Mouse (Mus musculus) CH12.LX (cell line): ENCODE measurements around the gene Asic1. TPM values are rescaled to one million over a fixed set of nuclear protein-coding genes. Genes with fewer than 3 reads are reported as not detected.

Source experiments
- DNase-seq: peaks from one replicate; pipeline ENCODE4 v3.0.0-alpha.2; 2013; ENCODE audit errors: extremely low read depth
- H3K27ac ChIP-seq: 2 replicates; pipeline ENCODE4 v1.5.1; 2012; ENCODE audit warnings: low read depth, mild to moderate bottlenecking, control low read depth, moderate library complexity; ENCODE audit not compliant: insufficient read depth
- H3K27me3 ChIP-seq: replicated peaks from 2 replicates; pipeline ENCODE3; 2012; ENCODE audit warnings: inconsistent platforms
- H3K36me3 ChIP-seq, 2 experiments: replicated peaks in 1 of 2; 2 replicates each; pipeline versions ENCODE3 to v1.6.1; 2012; ENCODE audit warnings: inconsistent platforms in 1 of 2, low read length in 1 of 2, mild to moderate bottlenecking in 1 of 2, mixed read lengths in 1 of 2, moderate library complexity in 1 of 2; ENCODE audit not compliant: control insufficient read depth in 1 of 2, insufficient read depth in 1 of 2
- H3K4me1 ChIP-seq, 2 experiments: 2 replicates each; pipeline ENCODE4 v1.6.1; 2012; ENCODE audit warnings: inconsistent platforms in 1 of 2, moderate library complexity in 1 of 2; ENCODE audit not compliant: insufficient read depth in 2 of 2, control insufficient read depth in 1 of 2
- H3K4me2 ChIP-seq: 2 replicates; pipeline ENCODE4 v1.6.1; 2012; ENCODE audit warnings: low read depth, mild to moderate bottlenecking, control low read depth; ENCODE audit not compliant: poor library complexity, insufficient read depth, severe bottlenecking
- H3K4me3 ChIP-seq, 3 experiments: fragments of 150-350 bp in 1 of 3; sonication (generic) in 1 of 3; replicated peaks in 1 of 3; 2 replicates each; pipeline versions ENCODE3 to v1.5.1; 2011 to 2012; ENCODE audit warnings: low read depth in 2 of 3, low read length in 2 of 3, mild to moderate bottlenecking in 2 of 3, moderate library complexity in 2 of 3, control low read depth in 1 of 3, improper control_type of control experiment in 1 of 3, inconsistent platforms in 1 of 3, mixed read lengths in 1 of 3; ENCODE audit not compliant: poor library complexity in 1 of 3
- H3K79me2 ChIP-seq: replicated peaks from 2 replicates; pipeline ENCODE4 v1.6.1; 2012; ENCODE audit warnings: mild to moderate bottlenecking, moderate library complexity; ENCODE audit not compliant: control insufficient read depth, poor library complexity, insufficient read depth, severe bottlenecking; ENCODE audit errors: extremely low read depth
- H3K9ac ChIP-seq: 2 replicates; pipeline ENCODE4 v1.6.1; 2012; ENCODE audit warnings: low read depth, mild to moderate bottlenecking, control low read depth, moderate library complexity; ENCODE audit not compliant: insufficient read depth
- H3K9me3 ChIP-seq: replicated peaks from 2 replicates; pipeline ENCODE3; 2012; ENCODE audit warnings: low read length, inconsistent platforms, mixed read lengths
- CHD1 ChIP-seq: IDR thresholded peaks from 2 replicates; pipeline ENCODE4 v1.6.1; 2012; ENCODE audit warnings: low read depth, low read length, improper control_type of control experiment, inconsistent platforms
- CHD2 ChIP-seq: IDR thresholded peaks from 2 replicates; pipeline ENCODE4 v1.6.1; 2011; ENCODE audit warnings: low read length, improper control_type of control experiment
- CTCF ChIP-seq, 2 experiments: IDR thresholded peaks in 1 of 2; conservative IDR thresholded peaks in 1 of 2; 2 replicates each; pipeline ENCODE4 v1.5.1; 2011 to 2012; ENCODE audit warnings: low read depth in 2 of 2, low read length in 2 of 2, improper control_type of control experiment in 1 of 2, inconsistent platforms in 1 of 2, mild to moderate bottlenecking in 1 of 2, moderate library complexity in 1 of 2
- E2F4 ChIP-seq: IDR thresholded peaks from 2 replicates; pipeline ENCODE4 v1.6.1; 2011; ENCODE audit warnings: low read depth, low read length, improper control_type of control experiment; ENCODE audit not compliant: insufficient replicate concordance
- ELF1 ChIP-seq: IDR thresholded peaks from 2 replicates; pipeline ENCODE4 v1.6.1; 2014; ENCODE audit warnings: low read depth, mild to moderate bottlenecking, inconsistent platforms, low read length, improper control_type of control experiment
- EP300 ChIP-seq: IDR thresholded peaks from 2 replicates; pipeline ENCODE4 v1.6.1; 2011; ENCODE audit warnings: low read length, improper control_type of control experiment
- ETS1 ChIP-seq: conservative IDR thresholded peaks from 2 replicates; pipeline ENCODE4 v1.6.1; 2012; ENCODE audit warnings: low read depth, mild to moderate bottlenecking, inconsistent platforms, low read length, improper control_type of control experiment, moderate library complexity
- HCFC1 ChIP-seq: IDR thresholded peaks from 2 replicates; pipeline ENCODE4 v1.6.1; 2012; ENCODE audit warnings: low read depth, mild to moderate bottlenecking, inconsistent platforms, low read length, improper control_type of control experiment
- KAT2A ChIP-seq: IDR thresholded peaks from 2 replicates; pipeline ENCODE4 v1.6.1; 2012; ENCODE audit warnings: low read length, improper control_type of control experiment, inconsistent platforms; ENCODE audit not compliant: insufficient replicate concordance
- MAFK ChIP-seq: IDR thresholded peaks from 2 replicates; pipeline ENCODE4 v1.6.1; 2011; ENCODE audit warnings: low read length, improper control_type of control experiment; ENCODE audit not compliant: insufficient replicate concordance
- MAX ChIP-seq: IDR thresholded peaks from 2 replicates; pipeline ENCODE4 v1.6.1; 2011; ENCODE audit warnings: low read length, improper control_type of control experiment
- MAZ ChIP-seq: IDR thresholded peaks from 2 replicates; pipeline ENCODE4 v1.6.1; 2012; ENCODE audit warnings: low read depth, mild to moderate bottlenecking, inconsistent platforms, low read length, improper control_type of control experiment, moderate library complexity
- MEF2A ChIP-seq: IDR thresholded peaks from 2 replicates; pipeline ENCODE4 v1.6.1; 2014; ENCODE audit warnings: low read depth, mild to moderate bottlenecking, inconsistent platforms, low read length, improper control_type of control experiment, borderline replicate concordance
- MYC ChIP-seq: IDR thresholded peaks from 2 replicates; pipeline ENCODE4 v1.6.1; 2011; ENCODE audit warnings: low read depth, mild to moderate bottlenecking, improper control_type of control experiment, low read length
- NRF1 ChIP-seq: IDR thresholded peaks from 2 replicates; pipeline ENCODE4 v1.6.1; 2014; ENCODE audit warnings: low read depth, mild to moderate bottlenecking, inconsistent platforms, low read length, improper control_type of control experiment, moderate library complexity
- PAX5 ChIP-seq: IDR thresholded peaks from 2 replicates; pipeline ENCODE4 v1.6.1; 2012; ENCODE audit warnings: low read length, inconsistent platforms, mixed read lengths
- POLR2A ChIP-seq: IDR thresholded peaks from 2 replicates; pipeline ENCODE4 v1.6.1; 2011; ENCODE audit warnings: low read depth, mild to moderate bottlenecking, improper control_type of control experiment, low read length
- RAD21 ChIP-seq: IDR thresholded peaks from 2 replicates; pipeline ENCODE4 v1.6.1; 2011; ENCODE audit warnings: low read depth, mild to moderate bottlenecking, low read length, improper control_type of control experiment, moderate library complexity
- RCOR1 ChIP-seq: conservative IDR thresholded peaks from 2 replicates; pipeline ENCODE4 v1.6.1; 2012; ENCODE audit warnings: low read depth, mild to moderate bottlenecking, inconsistent platforms, low read length, improper control_type of control experiment
- ZNF384 ChIP-seq: IDR thresholded peaks from 2 replicates; pipeline ENCODE4 v1.6.1; 2012; ENCODE audit warnings: low read depth, low read length, improper control_type of control experiment, inconsistent platforms
- dilution Hi-C: fragments of 300-500 bp; cut with MboI; formaldehyde crosslinking; loops from 2 replicates; pipeline ENCODE4 v1.14.3; 2020; ENCODE audit warnings: low sequenced_read_pairs; ENCODE audit not compliant: extremely low pct_unique_long_range_greater_than_20kb, extremely low pct_ligation_motif_present
- in situ Hi-C: fragments of 300-500 bp; cut with MboI; formaldehyde crosslinking; loops from 3 replicates; pipeline ENCODE4 v1.14.3; 2019; ENCODE audit warnings: low sequenced_read_pairs, low pct_ligation_motif_present, low pct_unique_long_range_greater_than_20kb, mixed read lengths
- polyA plus RNA-seq: library from polyadenylated mRNA; unstranded; fragments of >175 nt; gene quantifications from 2 replicates; pipeline ENCODE4 v1.2.1, GENCODE M21; 2012; ENCODE audit warnings: low read depth; ENCODE audit not compliant: insufficient read length
- total RNA-seq, 2 experiments: library from RNA; depleted of rRNA; stranded (reverse); fragments of 300-350 nt in 1 of 2; fragments of >200 nt in 1 of 2; gene quantifications; 2 replicates each; pipeline ENCODE4 v1.2.3; 2012 to 2014

Asic1 gene
- total and polyA plus RNA-seq, 3 experiments = 0.47 to 0.94 TPM; not detected in 1

DNA sequence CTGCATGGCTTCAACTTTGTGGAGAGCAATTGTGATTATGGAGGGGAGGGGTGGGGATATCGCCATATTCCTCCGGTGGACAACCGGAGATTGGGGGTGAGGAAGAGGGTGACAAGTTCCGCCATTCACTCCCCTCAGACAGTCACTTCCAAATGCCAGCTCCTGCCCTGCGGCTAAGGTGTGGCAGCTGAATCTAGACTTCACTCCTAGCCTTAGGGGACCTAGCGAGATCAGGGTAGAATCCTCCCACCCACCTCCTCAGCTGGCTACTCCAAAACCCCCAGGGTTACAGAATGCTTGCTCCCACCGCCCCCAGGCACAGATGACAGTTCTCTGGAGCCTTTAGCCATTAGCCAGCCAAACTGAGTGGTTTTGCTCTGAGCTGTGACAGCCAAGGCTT, 8.8 kb downstream of the Asic1 start:
- dilution Hi-C loops = no loop called here
- TF ChIP-seq NRF1 (no peak), CHD2 (no peak), HCFC1 (no peak), RAD21 (no peak), MAFK (no peak), MAZ (no peak), KAT2A (no peak), ETS1 (no peak), MYC (no peak)
- H3K4me3 ChIP-seq = no peak overlapping the region
- no peaks in the 10 kb centered on the region for H3K79me2 ChIP-seq
- H3K36me3 ChIP-seq = no peaks in the 10 kb centered on the region
- no peak overlapping the region for H3K4me2 ChIP-seq
- no peak overlapping the region for H3K27ac ChIP-seq
- DNase-seq = no peak
- H3K27me3 ChIP-seq = peaks cover 68% of the 10 kb centered on the region
- in situ Hi-C loops = no loop called here
- no peaks in the 10 kb centered on the region for H3K4me1 ChIP-seq
- no peak overlapping the region for H3K9ac ChIP-seq
- peaks cover 3% of the 10 kb centered on the region for H3K9me3 ChIP-seq

DNA sequence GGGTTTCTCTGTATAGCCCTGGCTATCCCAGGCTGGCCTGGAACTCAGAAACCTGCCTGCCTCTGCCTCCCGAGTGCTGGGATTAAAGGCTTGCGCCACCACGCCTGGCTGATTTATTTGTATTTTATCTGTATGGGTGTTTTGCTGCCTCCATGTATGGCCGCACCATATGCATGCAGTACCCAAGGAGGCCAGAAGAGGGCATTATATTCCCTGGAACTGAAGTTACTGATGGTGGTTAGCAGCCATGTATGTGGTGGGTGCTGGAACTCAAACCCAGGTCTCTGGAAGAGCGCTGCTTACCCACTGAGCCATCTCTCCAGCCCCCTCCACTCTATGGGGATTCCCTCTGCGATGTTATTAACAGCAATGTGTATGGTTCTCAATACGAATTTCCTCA, 12.7 kb downstream of the Asic1 start:
- TF ChIP-seq E2F4 = no peak
- TF ChIP-seq CTCF (conservative IDR thresholded peaks at IDR 0.05 in 1 of 2, IDR thresholded peaks at IDR 0.05 in 1 of 2; ENCODE audit: low read depth in 2 of 2, low read length in 2 of 2) = peak; percentile 42 to 50
- TF ChIP-seq MAX = no peak
- no peak for TF ChIP-seq ELF1
- no peak for TF ChIP-seq MAFK

DNA sequence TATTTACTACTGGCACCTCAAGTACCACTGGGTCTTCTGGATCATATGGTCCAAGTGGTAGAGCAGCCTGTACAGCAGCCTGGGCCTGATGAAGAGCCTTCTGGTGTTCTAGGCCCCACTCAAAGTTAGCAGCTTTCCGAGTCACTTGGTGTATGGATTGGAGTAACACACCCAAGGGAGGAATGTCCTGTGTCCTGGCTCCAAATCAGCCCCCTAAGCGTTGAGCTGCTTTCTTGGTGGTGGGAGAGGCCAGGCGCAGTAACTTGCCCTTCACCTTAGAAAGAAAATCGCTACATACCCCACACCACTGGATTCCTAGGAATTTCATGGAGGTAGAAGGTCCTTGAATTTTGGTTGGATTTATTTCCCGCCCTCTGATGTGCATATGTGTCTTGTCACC, 14.0 kb downstream of the Asic1 start:
- Histone ChIP-seq H3K27me3 (peaks cover 65% of the 10 kb centered on the region), H3K9me3 (peaks cover 3% of the 10 kb centered on the region), H3K4me3 (no peak overlapping the region), H3K79me2 (no peaks in the 10 kb centered on the region), H3K9ac (no peak overlapping the region), H3K4me1 (peaks cover 0 to 5% of the 10 kb centered on the region in 2 experiments; a peak in 2 of 4 replicates), H3K4me2 (no peak overlapping the region), H3K36me3 (no peaks in the 10 kb centered on the region), H3K27ac (no peak overlapping the region)
- DNase-seq = no peak
- dilution Hi-C loops = no loop called here
- in situ Hi-C loops = no loop called here
- TF ChIP-seq EP300 = no peak
- no peak for TF ChIP-seq POLR2A
- no peak for TF ChIP-seq CHD1
- no peak for TF ChIP-seq ZNF384
- no peak for TF ChIP-seq MEF2A
- TF ChIP-seq HCFC1 = no peak
- no peak for TF ChIP-seq PAX5
- TF ChIP-seq RCOR1 = no peak

More for the DNA sequence above, 12.7 kb downstream of the Asic1 start:
- H3K79me2 ChIP-seq = no peaks in the 10 kb centered on the region
- no peak overlapping the region for H3K4me2 ChIP-seq
- dilution Hi-C loops = no loop called here
- no peak overlapping the region for H3K4me3 ChIP-seq
- peaks cover 3% of the 10 kb centered on the region for H3K9me3 ChIP-seq
- H3K27ac ChIP-seq = no peak overlapping the region
- peak; percentile 49 for DNase-seq
- H3K36me3 ChIP-seq = no peaks in the 10 kb centered on the region
- H3K27me3 ChIP-seq = peaks cover 62% of the 10 kb centered on the region
- no peaks in the 10 kb centered on the region for H3K4me1 ChIP-seq
- in situ Hi-C loops = no loop called here
- H3K9ac ChIP-seq = no peak overlapping the region
